Mouse (Mus musculus) intestine, postnatal 0 days (tissue): ENCODE results near the gene Erbb2. TPM values are rescaled to one million over a fixed set of nuclear protein-coding genes. Genes with fewer than 3 reads are reported as not detected.

Experiments used
- ATAC-seq: fragments of 200-750 bp; cut with Nextera tagmentation; 2 replicates; pipeline ENCODE4 v1.8.0; 2017; ENCODE audit warnings: mild to moderate bottlenecking, moderate TSS enrichment, moderate library complexity
- H3K27ac ChIP-seq: fragments of 300-500 bp; sonication (generic); 2 replicates; pipeline ENCODE4 v1.5.1; 2014; ENCODE audit warnings: mild to moderate bottlenecking, low read depth, low read length, moderate library complexity
- H3K27me3 ChIP-seq: fragments of 300-500 bp; sonication (generic); replicated peaks from 2 replicates; pipeline ENCODE4 v1.6.1; 2014; ENCODE audit warnings: low read length, mixed read lengths; ENCODE audit not compliant: control insufficient read depth, insufficient read depth
- H3K36me3 ChIP-seq: fragments of 300-500 bp; sonication (generic); 2 replicates; pipeline ENCODE4 v1.6.1; 2014; ENCODE audit warnings: mild to moderate bottlenecking, moderate library complexity; ENCODE audit not compliant: control insufficient read depth, insufficient read depth
- H3K4me1 ChIP-seq: fragments of 300-500 bp; sonication (generic); replicated peaks from 2 replicates; pipeline ENCODE4 v1.6.1; 2014; ENCODE audit warnings: antibody characterized with exemption, low read length, mixed read lengths; ENCODE audit not compliant: control insufficient read depth, insufficient read depth
- H3K4me2 ChIP-seq: fragments of 300-500 bp; sonication (generic); replicated peaks from 2 replicates; pipeline ENCODE4 v1.6.1; 2014; ENCODE audit warnings: low read depth, mild to moderate bottlenecking, moderate library complexity
- H3K4me3 ChIP-seq: fragments of 300-500 bp; sonication (generic); 2 replicates; pipeline ENCODE4 v1.5.1; 2014; ENCODE audit warnings: low read depth, low read length
- H3K9ac ChIP-seq: fragments of 300-500 bp; sonication (generic); 2 replicates; pipeline ENCODE4 v1.6.1; 2014; ENCODE audit warnings: mild to moderate bottlenecking, low read depth, low read length
- H3K9me3 ChIP-seq: fragments of 300-500 bp; sonication (generic); 2 replicates; pipeline ENCODE4 v1.6.1; 2016; ENCODE audit warnings: mixed run types; ENCODE audit not compliant: control insufficient read depth
- CTCF ChIP-seq: sonication (generic); IDR thresholded peaks from 2 replicates; pipeline ENCODE4 v1.5.1; 2016; ENCODE audit warnings: low read depth, mild to moderate bottlenecking, control low read depth, antibody characterized with exemption, moderate library complexity
- WGBS: fragments of 180-500 bp; shearing (Covaris S2); extraction: QIAGEN DNeasy Blood & Tissue Kit; methylation state at CpG from one replicate; pipeline ENCODE4 v1.1.7; 2014; 5-methylcytosine and 5-hydroxymethylcytosine counted together
- polyA plus RNA-seq: library from polyadenylated mRNA; unstranded; fragments of >200 nt; fragmentation: Nextera tagmentation; extraction: Ambion mirVana; gene quantifications from 2 replicates; pipeline ENCODE4 v1.2.1, GENCODE M21; 2015

Erbb2 gene
- polyA plus RNA-seq, 1 experiment from 2014 or later, result 19.4 TPM

DNA sequence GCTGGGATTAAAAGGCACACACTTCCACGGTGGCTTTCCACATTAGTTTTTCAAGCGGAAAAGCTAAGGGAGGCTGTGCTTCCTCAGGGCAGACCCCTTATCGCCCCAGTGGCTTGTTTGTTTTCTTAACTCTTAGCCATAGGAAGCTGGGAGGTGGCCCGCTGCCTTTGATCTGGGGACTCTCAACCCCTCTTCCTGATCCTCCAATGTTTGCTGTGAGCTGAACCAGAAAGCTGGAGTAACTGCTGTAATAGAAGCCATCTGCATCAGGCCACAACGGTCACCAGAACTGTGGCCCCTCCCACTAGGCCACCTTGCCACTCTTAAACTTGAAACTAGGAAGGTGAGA, 33.9 kb downstream of the Erbb2 start, which contains the start of gene Grb7:
Gene Grb7 (plus strand): TSS at position 182 of the 349 bp plus-strand sequence.
- H3K27ac ChIP-seq, result peak within 1 kb of the TSS; percentile 95
- H3K36me3 ChIP-seq, result peaks cover 7% of the 10 kb centered on the region; the same call in 1 of the 2 replicates
- H3K4me1 ChIP-seq, result no peaks in the 10 kb centered on the region
- WGBS, result 6% methylated on average over 5 of the region's 5 CpGs
- H3K9me3 ChIP-seq, result no peaks in the 10 kb centered on the region
- peak within 1 kb of the TSS; percentile 66 for H3K4me2 ChIP-seq
- no peaks in the 10 kb centered on the region for H3K27me3 ChIP-seq
- H3K4me3 ChIP-seq, result peak within 1 kb of the TSS; percentile 64
- TF ChIP-seq CTCF, result no peak
- ATAC-seq, result no peak
- peak within 1 kb of the TSS; percentile 67 for H3K9ac ChIP-seq

GRCm38 (mm10) chr11:98446562-98447474, 34.5 kb downstream of the Erbb2 start:
- no peaks in the 10 kb centered on the region for H3K9me3 ChIP-seq
- H3K4me3 ChIP-seq, result peak overlapping the region; percentile 64
- no peaks in the 10 kb centered on the region for H3K27me3 ChIP-seq
- no peaks in the 10 kb centered on the region for H3K4me1 ChIP-seq
- peak overlapping the region; percentile 67 for H3K9ac ChIP-seq
- peak overlapping the region; percentile 66 for H3K4me2 ChIP-seq
- ATAC-seq, result peak; percentile 86
- H3K36me3 ChIP-seq, result peaks cover 14% of the 10 kb centered on the region
- TF ChIP-seq CTCF, result no peak
- 3% methylated on average over 30 of the region's 33 CpGs for WGBS
- H3K27ac ChIP-seq, result peak overlapping the region; percentile 95

GRCm38 (mm10) chr11:98447475-98447834, 35.2 kb downstream of the Erbb2 start:
- Histone ChIP-seq H3K4me2 (peak overlapping the region; percentile 66), H3K27ac (peak overlapping the region; percentile 95), H3K27me3 (no peaks in the 10 kb centered on the region), H3K4me3 (peak overlapping the region; percentile 64), H3K36me3 (peaks cover 20% of the 10 kb centered on the region), H3K4me1 (no peaks in the 10 kb centered on the region), H3K9me3 (no peaks in the 10 kb centered on the region), H3K9ac (peak overlapping the region; percentile 67)
- ATAC-seq, result no peak; the same call in 1 of the 2 replicates
- no peak for TF ChIP-seq CTCF
- WGBS, result 5% methylated on average over 7 of the region's 7 CpGs

GRCm38 (mm10) chr11:98448191-98448790, 36.0 kb downstream of the Erbb2 start:
- Histone ChIP-seq H3K27me3 (no peaks in the 10 kb centered on the region), H3K9ac (peak overlapping the region; percentile 17; the same call in 1 of the 2 replicates), H3K4me3 (peak overlapping the region; percentile 64), H3K27ac (peak overlapping the region; percentile 95; the same call in 1 of the 2 replicates), H3K36me3 (peaks cover 27% of the 10 kb centered on the region), H3K9me3 (no peaks in the 10 kb centered on the region), H3K4me2 (peak overlapping the region; percentile 66), H3K4me1 (no peaks in the 10 kb centered on the region)
- TF ChIP-seq CTCF, result no peak
- WGBS, result 17% methylated on average over 13 of the region's 13 CpGs
- peak; percentile 58 for ATAC-seq

- Histone ChIP-seq H3K27me3 (no peaks in the 10 kb centered on the region), H3K9ac (peak overlapping the region; percentile 34; the same call in 1 of the 2 replicates), H3K9me3 (no peaks in the 10 kb centered on the region), H3K4me1 (no peaks in the 10 kb centered on the region), H3K4me3 (peak overlapping the region; percentile 64), H3K4me2 (peak overlapping the region; percentile 66), H3K27ac (no peak overlapping the region), H3K36me3 (peaks cover 38% of the 10 kb centered on the region)
- WGBS, result 42% methylated on average over 3 of the region's 3 CpGs
- ATAC-seq, result no peak
- TF ChIP-seq CTCF, result no peak
Observed at GRCm38 (mm10) chr11:98449419-98449818, 37.1 kb downstream of the Erbb2 start.
